In the genomic region with DNA sequence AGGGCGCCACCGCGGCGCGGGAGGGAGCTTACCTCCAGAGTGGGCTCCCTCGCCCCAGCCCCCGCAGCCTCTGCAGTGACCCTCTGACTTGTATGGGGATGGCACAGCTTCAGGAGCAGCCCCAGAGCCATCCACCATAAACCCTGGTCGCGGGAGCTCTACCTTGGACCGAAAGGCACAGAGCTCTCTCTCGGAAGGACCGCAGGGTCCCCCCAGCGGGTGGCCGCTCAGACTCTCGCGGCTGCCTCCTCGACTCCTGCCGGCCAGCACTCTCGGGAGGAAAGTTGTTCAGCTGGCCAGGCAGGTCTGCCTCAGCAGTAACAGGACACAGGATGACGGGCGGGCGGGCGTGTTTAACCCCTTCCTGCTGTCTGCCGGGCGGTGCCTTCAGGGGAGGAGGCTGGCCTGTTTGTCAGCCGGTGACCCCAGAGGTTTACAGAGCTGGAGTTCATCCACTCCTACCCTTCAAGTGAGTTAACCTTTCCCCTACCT, we compare ENCODE assay signal across 7 mouse cellular contexts. TPM values are rescaled to one million over a fixed set of nuclear protein-coding genes. Genes with fewer than 3 reads are reported as not detected.
A peak's percentile ranks its signal among the peaks of the same experiment; 100 is the strongest.
DNase-seq lines count a peak whose midpoint lies in the region; ATAC-seq lines count a peak whose summit lies in the region.

A gene (minus strand): TSS at position 314 of the 492 bp plus-strand sequence.

- under 1% methylated on average over 26 of the region's 26 CpGs for WGBS in embryonic facial prominence, embryonic 13.5 days
- whole genome bisulfite sequencing in hindbrain, embryonic 10.5 days = 0% methylated on average over 26 of the region's 26 CpGs
- WGBS in limb, embryonic 12.5 days = under 1% methylated on average over 26 of the region's 26 CpGs
- under 1% methylated on average over 20 of the region's 26 CpGs for whole genome bisulfite sequencing in midbrain, embryonic 13.5 days

- H3K36me3 ChIP-seq in embryonic facial prominence, embryonic 13.5 days = no peaks in the 10 kb centered on the region
- H3K36me3 ChIP-seq in hindbrain, embryonic 10.5 days = no peaks in the 10 kb centered on the region
- H3K36me3 ChIP-seq in limb, embryonic 12.5 days = no peaks in the 10 kb centered on the region
- no peaks in the 10 kb centered on the region for H3K36me3 ChIP-seq in midbrain, embryonic 13.5 days

- ATAC-seq in embryonic facial prominence, embryonic 13.5 days (ENCODE audit: insufficient number of reproducible peaks, insufficient read depth, low FRiP score, low TSS enrichment, low read depth) = 0 out of 2 replicates have a peak, but pooled peaks have one; percentile 40
- ATAC-seq in limb, embryonic 12.5 days (ENCODE audit: insufficient number of reproducible peaks, insufficient read depth, low FRiP score, low TSS enrichment, low read depth) = peak; percentile 38; the same call in 1 of the 2 replicates
- ATAC-seq in midbrain, embryonic 13.5 days = peak; percentile 51

- peak within 1 kb of the TSS; percentile 81 for H3K4me2 ChIP-seq in embryonic facial prominence, embryonic 13.5 days
- peak within 1 kb of the TSS; percentile 78 for H3K4me2 ChIP-seq in limb, embryonic 12.5 days
- H3K4me2 ChIP-seq in midbrain, embryonic 13.5 days (replicated peaks) = peak within 1 kb of the TSS; percentile 59

- peaks cover 6% of the 10 kb centered on the region for H3K4me1 ChIP-seq in brown adipose tissue, adult 24 weeks (ENCODE audit: control insufficient read depth, insufficient read depth, insufficient read length, low read length)
- H3K4me1 ChIP-seq in embryonic facial prominence, embryonic 13.5 days = peaks cover 44% of the 10 kb centered on the region
- peaks cover 41% of the 10 kb centered on the region for H3K4me1 ChIP-seq in hindbrain, embryonic 10.5 days (replicated peaks)
- peaks cover 36% of the 10 kb centered on the region for H3K4me1 ChIP-seq in limb, embryonic 12.5 days (replicated peaks)
- peaks cover 27% of the 10 kb centered on the region for H3K4me1 ChIP-seq in midbrain, embryonic 13.5 days (replicated peaks)

- H3K27ac ChIP-seq in brown adipose tissue, adult 24 weeks (replicated peaks; ENCODE audit: low read depth, low read length) = no peak within 1 kb of the TSS
- H3K27ac ChIP-seq in embryonic facial prominence, embryonic 13.5 days = peak within 1 kb of the TSS; percentile 88
- peak within 1 kb of the TSS; percentile 78 for H3K27ac ChIP-seq in hindbrain, embryonic 10.5 days
- H3K27ac ChIP-seq in limb, embryonic 12.5 days = peak within 1 kb of the TSS; percentile 72
- H3K27ac ChIP-seq in midbrain, embryonic 13.5 days = 0 out of 2 replicates have a peak within 1 kb of the TSS, but pooled peaks have one; percentile 16

- no peaks in the 10 kb centered on the region for H3K9me3 ChIP-seq in embryonic facial prominence, embryonic 13.5 days
- no peaks in the 10 kb centered on the region for H3K9me3 ChIP-seq in hindbrain, embryonic 10.5 days
- no peaks in the 10 kb centered on the region for H3K9me3 ChIP-seq in limb, embryonic 12.5 days
- H3K9me3 ChIP-seq in midbrain, embryonic 13.5 days = no peaks in the 10 kb centered on the region

- peak within 1 kb of the TSS; percentile 70 for H3K9ac ChIP-seq in embryonic facial prominence, embryonic 13.5 days
- H3K9ac ChIP-seq in limb, embryonic 12.5 days (replicated peaks) = peak within 1 kb of the TSS; percentile 58
- peak within 1 kb of the TSS; percentile 61 for H3K9ac ChIP-seq in midbrain, embryonic 13.5 days (replicated peaks)

- peaks cover 8% of the 10 kb centered on the region for H3K27me3 ChIP-seq in embryonic facial prominence, embryonic 13.5 days
- peaks cover 72% of the 10 kb centered on the region for H3K27me3 ChIP-seq in hindbrain, embryonic 10.5 days (ENCODE audit: insufficient read depth, poor library complexity, severe bottlenecking)
- H3K27me3 ChIP-seq in limb, embryonic 12.5 days = no peaks in the 10 kb centered on the region; the same call in none of the 2 replicates
- peaks cover 44% of the 10 kb centered on the region for H3K27me3 ChIP-seq in midbrain, embryonic 13.5 days

- H3K4me3 ChIP-seq in brown adipose tissue, adult 24 weeks (ENCODE audit: insufficient read depth, low read depth, low read length) = 0 out of 2 replicates have a peak within 1 kb of the TSS, but pooled peaks have one; percentile 10
- H3K4me3 ChIP-seq in embryonic facial prominence, embryonic 13.5 days = peak within 1 kb of the TSS; percentile 43
- peak within 1 kb of the TSS; percentile 45 for H3K4me3 ChIP-seq in hindbrain, embryonic 10.5 days
- H3K4me3 ChIP-seq in limb, embryonic 12.5 days (replicated peaks) = peak within 1 kb of the TSS; percentile 42
- peak within 1 kb of the TSS; percentile 30 for H3K4me3 ChIP-seq in midbrain, embryonic 13.5 days (replicated peaks)

- DNase-seq in hindbrain, embryonic 10.5 days (ENCODE audit: low spot score) = peak; percentile 58
- DNase-seq in urinary bladder, postnatal 36 days (ENCODE audit: low spot score in 2 of 2) = peak; percentile 72 to 77
- no peak for DNase-seq in layer of hippocampus, postnatal 10 days (ENCODE audit: low spot score in 2 of 2)

RNA-seq across cellular contexts. Expression of the gene that starts here (rescaled TPM):
- polyA plus RNA-seq in brown adipose tissue, adult 24 weeks (2012; ENCODE audit: insufficient read depth, insufficient read length, missing spikeins) = not detected in 2 replicates
- 4.2 and 4.9 TPM in 2 replicates for polyA plus RNA-seq in embryonic facial prominence, embryonic 13.5 days (2015; fragmentation: Nextera tagmentation; extraction: Ambion mirVana)
- 1.7 and 1.9 TPM in 2 replicates for polyA plus RNA-seq in hindbrain, embryonic 10.5 days (2016; fragmentation: Nextera tagmentation; extraction: Ambion mirVana)
- polyA plus RNA-seq in limb, embryonic 12.5 days (2016; fragmentation: Nextera tagmentation; extraction: Ambion mirVana) = 2.8 and 4.1 TPM in 2 replicates
- polyA plus RNA-seq in midbrain, embryonic 13.5 days (2015; fragmentation: Nextera tagmentation; extraction: Ambion mirVana) = 0.19 and 0.46 TPM in 2 replicates
- 1 to 10 TPM; 3.1 to 3.3 TPM for total RNA-seq in layer of hippocampus, postnatal 10 days (2021)

Comparison
In these comparisons a context has a peak if more than half of its experiments do, and no peak if none do; other contexts are left out.
1. Peak in ATAC-seq, H3K4me3 ChIP-seq, H3K27ac ChIP-seq, H3K9ac ChIP-seq and H3K4me2 ChIP-seq in midbrain, embryonic 13.5 days; RNA of the gene not detected or under 1 TPM.
2. DNase-seq: peak in hindbrain, embryonic 10.5 days (single experiment) and urinary bladder, postnatal 36 days (2 of 2); none in layer of hippocampus, postnatal 10 days (0 of 2).
3. Peak in every context shown above with its lines, with median percentiles within 50 percentile points of each other: H3K4me3 ChIP-seq, ATAC-seq, H3K4me2 ChIP-seq and H3K9ac ChIP-seq.